Mouse (Mus musculus) liver (tissue): ENCODE results near the gene Epor.

Experiments used
- DNase-seq: peaks from one replicate; pipeline ENCODE4 v3.0.0-alpha.2; 2020; ENCODE audit warnings: mixed read lengths

The Epor gene

DNA sequence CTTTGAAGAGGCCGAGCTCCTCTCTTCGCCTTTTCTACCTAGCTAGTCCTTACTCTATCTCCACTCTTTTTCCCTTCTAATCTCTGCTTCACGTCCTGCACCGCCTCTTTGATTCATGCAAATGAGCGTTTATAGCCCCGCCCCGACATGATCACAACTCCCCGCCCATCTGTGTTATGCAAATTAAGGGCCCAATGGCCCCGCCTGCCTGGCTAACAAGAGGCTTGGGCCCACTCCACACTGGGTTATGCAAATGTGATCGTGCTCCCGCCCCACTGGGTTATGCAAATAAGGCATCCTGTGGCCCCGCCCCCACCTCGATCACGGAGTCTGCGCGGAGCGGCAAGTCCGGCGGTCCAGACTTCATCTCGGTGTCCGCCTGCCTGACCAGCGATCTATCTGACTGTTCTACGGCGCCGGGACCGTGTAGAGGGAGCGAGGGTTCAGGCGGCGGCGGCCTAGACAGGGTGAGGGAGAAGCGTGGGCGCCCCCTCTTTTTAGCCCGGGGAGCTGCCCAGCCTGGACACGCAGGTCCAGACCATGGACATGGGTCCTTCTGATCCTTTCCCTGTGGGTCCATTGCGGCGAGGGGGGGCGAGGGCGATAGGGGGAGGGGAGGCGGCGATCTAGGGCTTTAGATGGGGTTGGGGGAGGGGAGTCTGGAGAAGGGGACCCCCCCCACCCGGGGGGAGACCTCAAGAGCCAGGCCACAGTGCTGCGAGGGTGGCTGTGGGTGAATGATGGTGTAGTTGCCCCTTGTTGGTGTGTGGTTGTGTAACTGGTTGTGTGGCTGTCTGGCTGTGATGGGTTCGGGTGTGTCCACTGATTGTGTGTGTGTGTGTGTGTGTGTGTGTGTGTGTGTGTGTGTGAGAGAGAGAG, 26.4 kb downstream of the Epor start, which contains the start of gene Plppr2:
TSS of gene Plppr2 (plus strand) at position 342 of the 879 bp plus-strand sequence.
- peak; percentile 92 for DNase-seq

DNA sequence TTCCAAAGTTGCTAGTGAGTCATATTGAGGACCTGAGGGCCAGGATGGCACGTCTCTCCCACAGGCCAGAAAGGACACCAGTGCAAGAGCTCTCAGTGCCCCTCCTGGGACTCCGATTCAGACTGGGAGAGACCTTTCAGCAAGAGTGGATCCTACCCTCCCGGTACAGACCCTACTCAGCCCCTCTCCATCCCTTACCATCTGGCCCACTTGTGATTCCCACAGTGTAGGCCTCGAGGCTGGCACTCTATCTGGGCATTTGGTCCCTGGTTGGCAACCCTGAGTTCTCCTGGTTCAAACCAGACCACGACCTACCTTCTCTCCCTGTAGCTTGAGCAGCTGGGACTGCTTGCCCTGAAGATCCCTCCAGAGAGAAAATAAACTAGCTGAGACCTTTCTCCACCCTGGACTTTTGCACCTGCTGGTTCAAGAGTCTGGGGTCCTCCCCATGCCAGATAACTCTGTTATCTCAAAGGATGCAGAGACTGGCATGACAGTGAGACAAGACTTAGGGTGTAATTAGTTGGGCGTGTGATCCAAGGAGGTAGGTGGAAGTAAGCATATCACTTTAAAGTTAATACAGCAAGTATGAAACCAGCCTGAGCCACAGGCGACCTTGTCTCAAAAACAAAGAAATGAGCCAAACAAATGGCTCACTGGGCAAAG, 27.7 kb downstream of the Epor start:
- DNase-seq, result no peak

GRCm38 (mm10) chr9:21934021-21934420, 29.3 kb downstream of the Epor start:
- DNase-seq, result no peak

DNA sequence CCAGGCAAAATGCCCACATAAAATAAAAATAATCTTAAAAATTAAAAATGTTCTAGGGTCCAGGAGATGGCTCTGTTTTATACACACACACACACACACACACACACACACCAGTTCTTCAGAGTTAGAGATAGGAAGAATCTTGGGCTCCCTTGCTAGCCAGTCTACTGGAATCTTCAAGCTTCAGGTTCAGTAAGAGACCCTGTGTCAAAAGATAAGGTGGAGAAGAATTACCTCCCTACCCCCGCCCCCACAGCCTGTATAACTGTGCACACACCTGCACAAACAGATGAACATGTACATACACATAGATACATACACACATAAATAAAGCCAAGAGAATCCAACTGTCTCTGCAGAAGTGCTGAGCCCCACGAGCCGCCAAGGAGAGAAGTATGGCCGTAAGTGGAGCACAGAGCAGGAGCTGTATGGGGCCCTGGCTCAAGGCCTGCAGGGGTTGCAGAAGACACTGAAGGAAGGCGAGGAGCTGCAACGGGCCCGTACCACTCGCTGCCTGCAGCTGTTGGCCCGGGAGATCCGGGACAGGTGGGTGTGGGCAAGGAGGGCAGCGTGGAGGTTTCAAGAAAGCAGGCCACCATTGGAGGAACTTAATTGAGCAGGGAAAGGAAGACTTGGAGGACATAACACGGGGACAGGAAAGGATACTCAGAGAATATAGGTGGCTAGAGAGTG, 30.7 kb downstream of the Epor start:
- DNase-seq, result no peak

GRCm38 (mm10) chr9:21932006-21932405, 31.3 kb downstream of the Epor start:
- DNase-seq, result no peak

DNA sequence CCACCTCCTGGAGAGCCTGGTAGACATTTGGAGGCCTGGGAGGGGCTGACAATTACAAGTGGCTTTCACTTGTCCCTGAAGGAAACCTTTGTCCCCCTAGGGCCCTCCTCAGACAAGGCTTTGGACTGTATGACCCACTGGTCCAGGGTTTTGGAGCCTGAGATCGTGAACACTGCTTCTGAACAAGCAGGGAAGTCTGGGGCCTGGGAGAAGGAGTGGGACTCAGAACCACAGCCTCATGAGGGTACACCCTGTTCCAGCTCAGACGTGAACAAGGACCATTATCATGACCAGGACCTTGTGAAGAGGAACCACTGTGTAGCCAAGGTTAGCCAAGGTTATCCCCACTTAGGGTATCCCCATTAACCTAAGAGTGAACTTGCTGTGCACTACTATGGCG, 34.1 kb downstream of the Epor start:
- DNase-seq, result no peak

GRCm38 (mm10) chr9:21927208-21927753, 36.0 kb downstream of the Epor start, which contains the start of the genes Ccdc159 and Tmem205:
Gene Ccdc159, plus strand, starts transcription at chr9:21927471.
Gene Tmem205, minus strand, starts transcription at chr9:21927556.
- DNase-seq, result peak; percentile 87

DNA sequence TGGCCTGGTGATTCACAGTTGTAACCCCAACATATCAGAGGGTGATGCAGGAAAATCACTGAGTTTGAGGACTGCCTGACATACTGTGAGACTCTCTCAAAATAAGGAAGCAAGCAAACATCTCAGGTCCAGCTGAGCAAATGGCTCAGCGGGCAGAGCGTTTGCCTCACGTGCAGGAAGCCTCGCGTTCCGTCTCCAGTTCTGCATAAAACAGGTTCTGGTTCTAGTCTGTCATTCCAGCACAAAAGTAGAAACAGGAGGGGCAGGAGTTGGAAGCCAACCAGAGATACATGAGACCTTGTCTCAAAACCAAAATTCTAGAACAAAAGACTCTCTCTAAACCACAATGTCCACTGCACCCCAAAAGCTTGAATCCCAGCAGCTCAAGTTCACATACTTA, 36.5 kb downstream of the Epor start:
- no peak for DNase-seq

- DNase-seq, result no peak
Observed at GRCm38 (mm10) chr9:21926155-21926554, 37.2 kb downstream of the Epor start.

DNA sequence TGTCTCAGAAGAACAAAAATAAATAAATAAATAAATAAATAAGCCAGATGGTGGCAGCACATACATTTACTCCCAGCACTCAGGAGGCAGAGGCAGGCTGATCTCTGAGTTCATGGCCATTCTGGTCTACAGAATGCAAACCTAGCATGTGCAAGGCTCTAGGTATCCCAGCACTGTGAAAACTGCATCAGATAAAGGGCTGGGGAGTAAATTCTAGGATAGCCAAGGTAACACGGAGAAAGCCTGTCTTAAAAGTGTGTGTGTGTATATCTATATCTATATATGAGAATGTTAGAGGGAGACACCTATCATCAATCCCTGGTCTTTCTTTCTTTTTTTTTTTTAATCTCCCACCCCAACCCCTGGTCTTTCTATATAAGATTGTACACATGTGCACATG, 37.8 kb downstream of the Epor start:
- DNase-seq, result no peak

- DNase-seq, result no peak
Observed at GRCm38 (mm10) chr9:21925034-21925433, 38.3 kb downstream of the Epor start.

GRCm38 (mm10) chr9:21924099-21924493, 39.2 kb downstream of the Epor start:
- peak; percentile 78 for DNase-seq

DNA sequence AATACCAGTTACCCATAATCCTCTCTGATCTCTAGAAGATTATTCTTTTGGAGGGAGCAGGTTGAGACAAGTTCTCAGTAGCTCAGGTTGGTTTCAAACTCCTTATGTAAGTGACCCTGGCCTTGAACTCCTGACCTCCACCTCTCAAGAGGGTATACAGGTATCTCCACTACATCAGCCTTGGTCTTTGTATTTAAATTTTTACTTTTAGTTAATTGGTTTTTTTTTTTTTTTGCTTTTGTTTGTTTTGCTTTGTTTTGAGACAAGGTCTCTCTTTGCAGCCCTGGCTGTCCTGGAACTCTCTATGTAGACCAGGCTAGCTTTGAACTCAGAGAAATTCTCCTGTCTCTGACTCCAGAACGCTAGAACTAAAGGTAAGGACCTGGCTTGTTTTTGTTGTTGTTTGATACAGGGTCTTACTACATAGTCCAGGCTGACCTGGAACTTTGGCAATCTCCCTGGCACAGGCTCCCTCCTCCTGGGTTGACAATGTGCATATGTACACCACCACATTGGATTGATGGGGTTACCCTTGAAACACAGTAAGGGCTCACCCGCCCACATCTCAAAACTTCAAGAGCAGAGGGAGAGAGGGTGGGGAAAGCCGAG, 39.7 kb downstream of the Epor start:
- no peak for DNase-seq

- DNase-seq, result no peak
Observed at GRCm38 (mm10) chr9:21923036-21923435, 40.3 kb downstream of the Epor start.

DNA sequence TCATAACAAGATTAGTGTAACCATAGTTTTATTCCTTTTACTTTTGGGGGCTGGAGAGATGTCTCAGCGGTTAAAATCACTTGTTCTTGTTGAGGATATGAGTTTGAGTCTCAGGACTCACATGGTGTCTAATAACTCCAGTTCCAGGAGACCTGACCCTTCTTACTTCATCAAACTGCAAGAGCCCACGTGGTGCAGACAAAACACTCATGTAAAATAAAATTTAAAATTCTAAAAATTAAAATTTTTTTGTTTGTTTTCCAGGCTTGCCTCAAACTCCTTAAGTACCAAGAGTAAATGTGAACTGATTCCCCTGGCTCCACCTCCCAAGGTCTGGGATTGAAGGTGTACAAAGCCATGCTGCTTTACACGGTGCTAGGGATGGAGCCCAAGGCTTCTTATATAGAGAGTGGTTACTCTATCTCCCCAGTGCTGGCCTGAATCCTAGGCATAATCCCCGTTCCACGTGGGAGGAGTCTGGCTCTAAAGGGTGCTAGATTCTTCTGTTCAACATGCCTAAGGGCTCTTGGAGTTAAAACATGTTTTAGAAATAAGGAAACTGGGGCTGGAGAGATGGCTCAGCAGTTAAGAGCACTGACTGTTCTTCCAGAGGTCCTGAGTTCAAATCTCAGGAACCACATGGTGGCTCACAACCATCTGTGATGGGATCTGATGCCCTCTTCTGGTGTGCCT, 44.5 kb downstream of the Epor start:
- no peak for DNase-seq

DNA sequence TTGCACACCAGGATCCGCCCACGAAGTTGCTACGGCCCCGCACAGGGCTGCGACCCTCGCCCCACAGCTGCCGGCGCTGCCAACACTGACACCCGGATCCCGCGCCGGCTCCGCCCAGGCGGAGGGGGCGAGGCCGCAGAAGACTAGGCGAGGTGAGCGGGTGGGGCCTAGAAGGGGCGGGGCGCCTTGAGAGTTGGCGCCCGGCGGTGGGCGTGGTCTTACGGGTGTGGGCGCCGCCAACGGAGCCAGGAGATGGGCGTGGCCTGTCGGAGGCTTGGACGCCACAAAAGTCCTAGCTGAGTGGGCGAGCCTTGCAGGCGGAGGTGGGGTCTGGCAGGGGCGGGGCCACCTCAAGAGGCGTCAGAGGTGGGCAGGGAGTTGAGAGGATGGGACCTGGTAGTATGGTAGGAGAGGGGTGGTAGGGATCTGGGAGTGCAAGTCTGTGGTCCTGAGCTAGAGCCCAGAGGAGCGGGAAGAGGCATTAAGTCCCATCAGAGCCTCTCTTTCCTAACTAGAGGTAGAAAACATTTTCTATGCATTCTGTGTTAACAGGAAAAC, 45.2 kb downstream of the Epor start, which contains the start of gene Rab3d:
TSS of gene Rab3d (minus strand) at position 158 of the 558 bp plus-strand sequence.
- peak; percentile 99 for DNase-seq

GRCm38 (mm10) chr9:21917493-21918034, 45.7 kb downstream of the Epor start:
- peak; percentile 8 for DNase-seq

DNA sequence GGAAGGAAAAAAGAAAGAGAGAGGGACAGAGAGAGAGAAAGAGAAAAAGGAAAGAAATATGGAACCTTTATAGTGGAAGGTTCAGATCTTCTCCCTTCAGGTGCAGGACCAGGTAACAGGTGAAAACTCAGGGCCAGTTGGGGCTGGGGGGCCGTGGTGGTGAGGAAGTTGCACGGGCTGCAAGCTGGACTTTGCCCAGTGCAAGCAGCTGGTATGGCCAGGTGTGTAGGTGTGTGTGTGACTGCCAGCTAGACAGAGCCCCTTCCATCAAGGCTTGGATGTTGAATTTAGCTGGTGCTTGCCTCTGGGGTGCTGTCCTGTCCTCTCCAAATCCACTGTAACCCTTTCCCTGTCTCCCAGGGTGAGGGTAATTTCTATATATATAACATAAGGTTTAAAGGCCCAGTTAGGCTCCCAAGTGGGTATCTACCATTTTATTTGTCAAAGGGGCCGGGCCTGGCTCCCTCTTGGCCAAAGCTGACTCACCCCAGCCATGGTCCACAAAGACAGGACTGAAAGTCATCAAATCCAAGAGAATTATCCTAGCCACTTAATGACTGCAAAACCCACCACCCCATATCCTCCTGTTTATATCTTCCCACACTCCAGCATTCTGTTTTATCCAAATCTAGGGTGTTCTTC, 46.3 kb downstream of the Epor start:
- no peak for DNase-seq

- DNase-seq, result peak; percentile 11
Observed at GRCm38 (mm10) chr9:21909474-21910223, 53.7 kb downstream of the Epor start.
